Mouse (Mus musculus) stomach, postnatal 0 days (tissue): ENCODE results near the gene Olfr894. TPM values are rescaled to one million over a fixed set of nuclear protein-coding genes. Genes with fewer than 3 reads are reported as not detected.
"Not testable (repeated sequence)": the region's sequence is repeated elsewhere in the genome, so short reads cannot be mapped to it uniquely, and the experiment has no call there.

Source experiments
- ATAC-seq: fragments of 200-750 bp; cut with Nextera tagmentation; 2 replicates; pipeline ENCODE4 v1.8.0; 2017; ENCODE audit not compliant: low FRiP score, low TSS enrichment
- DNase-seq: peaks from one replicate; pipeline ENCODE4 v3.0.0-alpha.2; 2016; ENCODE audit warnings: low spot score
- H3K27ac ChIP-seq: fragments of 300-500 bp; sonication (generic); replicated peaks from 2 replicates; pipeline ENCODE4 v1.5.1; 2014; ENCODE audit warnings: mild to moderate bottlenecking, control low read depth
- H3K27me3 ChIP-seq: fragments of 300-500 bp; sonication (generic); 2 replicates; pipeline ENCODE4 v1.6.1; 2014; ENCODE audit warnings: low read length; ENCODE audit not compliant: control insufficient read depth, insufficient read depth
- H3K36me3 ChIP-seq: fragments of 300-500 bp; sonication (generic); 2 replicates; pipeline ENCODE4 v1.6.1; 2014; ENCODE audit warnings: low read length, mixed read lengths; ENCODE audit not compliant: control insufficient read depth, insufficient read depth
- H3K4me1 ChIP-seq: fragments of 300-500 bp; sonication (generic); replicated peaks from 2 replicates; pipeline ENCODE4 v1.6.1; 2014; ENCODE audit warnings: antibody characterized with exemption; ENCODE audit not compliant: control insufficient read depth, insufficient read depth
- H3K4me2 ChIP-seq: fragments of 300-500 bp; sonication (generic); replicated peaks from 2 replicates; pipeline ENCODE4 v1.6.1; 2014; ENCODE audit warnings: low read depth, mild to moderate bottlenecking, control low read depth, moderate library complexity
- H3K4me3 ChIP-seq: fragments of 300-500 bp; sonication (generic); 2 replicates; pipeline ENCODE4 v1.5.1; 2014; ENCODE audit warnings: low read depth, low read length, control low read depth
- H3K9ac ChIP-seq: fragments of 300-500 bp; sonication (generic); 2 replicates; pipeline ENCODE4 v1.6.1; 2014; ENCODE audit warnings: mild to moderate bottlenecking, low read length, control low read depth, mixed read lengths
- H3K9me3 ChIP-seq: fragments of 300-500 bp; sonication (generic); 2 replicates; pipeline ENCODE4 v1.6.1; 2016; ENCODE audit warnings: low read length; ENCODE audit not compliant: control insufficient read depth
- CTCF ChIP-seq: IDR thresholded peaks from 2 replicates; pipeline ENCODE4 v1.5.1; 2016; ENCODE audit warnings: antibody characterized with exemption, low read depth, mild to moderate bottlenecking, moderate library complexity
- EP300 ChIP-seq: optimal IDR thresholded peaks from 2 replicates; pipeline ENCODE3; 2016; ENCODE audit warnings: antibody characterized with exemption
- WGBS: fragments of 180-500 bp; shearing (Covaris S2); extraction: QIAGEN DNeasy Blood & Tissue Kit; methylation state at CpG from one replicate; pipeline ENCODE4 v1.1.7; 2014; 5-methylcytosine and 5-hydroxymethylcytosine counted together
- polyA plus RNA-seq: library from polyadenylated mRNA; unstranded; fragments of >200 nt; fragmentation: Nextera tagmentation; extraction: Ambion mirVana; gene quantifications from 2 replicates; pipeline ENCODE4 v1.2.1, GENCODE M21; 2015

Gene Olfr894
- not detected in 2 replicates for polyA plus RNA-seq

- Histone ChIP-seq H3K9ac (no peak within 1 kb of the TSS), H3K27me3 (no peaks in the 10 kb centered on the region), H3K4me3 (no peak within 1 kb of the TSS), H3K36me3 (no peaks in the 10 kb centered on the region), H3K27ac (no peak within 1 kb of the TSS), H3K4me2 (no peak within 1 kb of the TSS), H3K4me1 (no peaks in the 10 kb centered on the region), H3K9me3 (no peaks in the 10 kb centered on the region)
- no peak for DNase-seq
- TF ChIP-seq EP300: no peak
- ATAC-seq: no peak
Measured at GRCm38 (mm10) chr9:38217755-38218154, at the start of gene Olfr894. Gene Olfr894 (plus strand): TSS chr9:38218055.

- not testable (repeated sequence) for H3K27me3 ChIP-seq, H3K4me1 ChIP-seq, ATAC-seq, H3K4me2 ChIP-seq, H3K27ac ChIP-seq, H3K4me3 ChIP-seq, H3K9ac ChIP-seq, DNase-seq, H3K9me3 ChIP-seq, H3K36me3 ChIP-seq
- WGBS: 41% methylated on average over 2 of the region's 2 CpGs
Measured at GRCm38 (mm10) chr9:38168341-38168740, 49.5 kb upstream of the Olfr894 start.

- Histone ChIP-seq H3K9ac (no peak within 1 kb of the TSS), H3K4me1 (no peaks in the 10 kb centered on the region), H3K4me2 (no peak within 1 kb of the TSS), H3K36me3 (no peaks in the 10 kb centered on the region), H3K9me3 (no peaks in the 10 kb centered on the region), H3K27ac (no peak within 1 kb of the TSS), H3K27me3 (no peaks in the 10 kb centered on the region), H3K4me3 (no peak within 1 kb of the TSS)
- TF ChIP-seq CTCF: no peak
- no peak for TF ChIP-seq EP300
- DNase-seq: no peak
- 63% methylated on average over 1 of the region's 1 CpGs for WGBS
- no peak for ATAC-seq
Measured at GRCm38 (mm10) chr9:38180721-38181120, 37.1 kb upstream of the Olfr894 start, which contains the start of gene Olfr891. Gene Olfr891 (minus strand): TSS chr9:38180821.

GRCm38 (mm10) chr9:38208065-38208464 lies 9.8 kb upstream of the Olfr894 start, which contains the start of gene Olfr893:
Gene Olfr893 (plus strand): TSS chr9:38208365.
- DNase-seq (no peak), ATAC-seq (no peak)
- Histone ChIP-seq H3K4me3 (no peak within 1 kb of the TSS), H3K36me3 (no peaks in the 10 kb centered on the region), H3K9me3 (no peaks in the 10 kb centered on the region), H3K27ac (no peak within 1 kb of the TSS), H3K4me1 (no peaks in the 10 kb centered on the region), H3K9ac (no peak within 1 kb of the TSS), H3K4me2 (no peak within 1 kb of the TSS), H3K27me3 (no peaks in the 10 kb centered on the region)
- 82% methylated on average over 3 of the region's 3 CpGs for WGBS
- no peak for TF ChIP-seq EP300

- ATAC-seq: no peak
- Histone ChIP-seq H3K4me2 (no peak within 1 kb of the TSS), H3K27me3 (no peaks in the 10 kb centered on the region), H3K4me1 (no peaks in the 10 kb centered on the region), H3K9ac (no peak within 1 kb of the TSS), H3K27ac (no peak within 1 kb of the TSS), H3K9me3 (no peaks in the 10 kb centered on the region), H3K36me3 (no peaks in the 10 kb centered on the region), H3K4me3 (no peak within 1 kb of the TSS)
- TF ChIP-seq CTCF (no peak), EP300 (no peak)
- no peak for DNase-seq
Measured at GRCm38 (mm10) chr9:38252474-38252873, 34.6 kb downstream of the Olfr894 start, which contains the start of gene Olfr143. Gene Olfr143 (plus strand): TSS chr9:38252774.

- H3K4me3 ChIP-seq: no peak within 1 kb of the TSS
- no peak within 1 kb of the TSS for H3K9ac ChIP-seq
- ATAC-seq: no peak
- no peaks in the 10 kb centered on the region for H3K36me3 ChIP-seq
- H3K9me3 ChIP-seq: no peaks in the 10 kb centered on the region
- H3K4me2 ChIP-seq: no peak within 1 kb of the TSS
- no peak within 1 kb of the TSS for H3K27ac ChIP-seq
- DNase-seq: no peak
- TF ChIP-seq EP300 (no peak), CTCF (no peak)
- no peaks in the 10 kb centered on the region for H3K4me1 ChIP-seq
- H3K27me3 ChIP-seq: no peaks in the 10 kb centered on the region
Measured at GRCm38 (mm10) chr9:38267551-38267950, 49.7 kb downstream of the Olfr894 start, which contains the start of gene Olfr895. Gene Olfr895 (plus strand): TSS chr9:38267851.

Other genes with a start within 250 kb of the Olfr894 start
- gene Olfr881, start 226.2 kb upstream of the Olfr894 start, polyA plus RNA-seq: not detected in 2 replicates
- not detected in 2 replicates for gene Olfr883, start 192.2 kb upstream of the Olfr894 start, polyA plus RNA-seq
- gene Olfr884, start 171.5 kb upstream of the Olfr894 start, polyA plus RNA-seq: not detected in 2 replicates
- gene Olfr885, start 156.7 kb upstream of the Olfr894 start, polyA plus RNA-seq: not detected in 2 replicates
- gene Olfr887, start 134.0 kb upstream of the Olfr894 start, polyA plus RNA-seq: not detected in 2 replicates
- gene Olfr888, start 109.9 kb upstream of the Olfr894 start, polyA plus RNA-seq: not detected in 2 replicates
- 0.02 and 0.05 TPM in 2 replicates for gene Olfr889, start 102.9 kb upstream of the Olfr894 start, polyA plus RNA-seq
- 0.04 and 0.06 TPM in 2 replicates for gene Olfr890, start 75.5 kb upstream of the Olfr894 start, polyA plus RNA-seq
- not detected in 2 replicates for gene Olfr891, start 37.2 kb upstream of the Olfr894 start, polyA plus RNA-seq
- 0.06 and 0.11 TPM in 2 replicates for gene Olfr893, start 9.7 kb upstream of the Olfr894 start, polyA plus RNA-seq
- not detected in 2 replicates for gene Olfr143, start 34.7 kb downstream of the Olfr894 start, polyA plus RNA-seq
- gene Olfr895, start 49.8 kb downstream of the Olfr894 start, polyA plus RNA-seq: not detected in 2 replicates
- gene Olfr896-ps1, start 73.1 kb downstream of the Olfr894 start, polyA plus RNA-seq: not detected in 2 replicates
- not detected in 2 replicates for gene Olfr25, start 111.0 kb downstream of the Olfr894 start, polyA plus RNA-seq
- not detected in 2 replicates for gene Olfr898, start 130.4 kb downstream of the Olfr894 start, polyA plus RNA-seq
- not detected in 2 replicates for gene Olfr250, start 148.8 kb downstream of the Olfr894 start, polyA plus RNA-seq
- gene Olfr251, start 159.0 kb downstream of the Olfr894 start, polyA plus RNA-seq: not detected in 2 replicates
- gene Olfr147, start 183.6 kb downstream of the Olfr894 start, polyA plus RNA-seq: not detected in 2 replicates
- gene Olfr901, start 211.4 kb downstream of the Olfr894 start, polyA plus RNA-seq: not detected in 2 replicates
- not detected in 2 replicates for gene Olfr902, start 229.6 kb downstream of the Olfr894 start, polyA plus RNA-seq
- not detected in 2 replicates for gene Olfr904, start 245.1 kb downstream of the Olfr894 start, polyA plus RNA-seq